Mouse (Mus musculus) C2C12 (cell line): ENCODE data around the gene Rab40c. TPM values are rescaled to one million over a fixed set of nuclear protein-coding genes. Genes with fewer than 3 reads are reported as not detected.

Experiments
- H3K27me3 ChIP-seq: one replicate; pipeline ENCODE4 v1.6.1; 2011; ENCODE audit not compliant: control insufficient read depth, insufficient read depth, insufficient read length
- H3K36me3 ChIP-seq: one replicate; pipeline ENCODE4 v1.6.1; 2011; ENCODE audit not compliant: control insufficient read depth, insufficient read depth
- H3K4me3 ChIP-seq: one replicate; pipeline ENCODE4 v1.5.1; 2011; ENCODE audit warnings: mild to moderate bottlenecking, control low read depth; ENCODE audit not compliant: poor library complexity, insufficient read depth, severe bottlenecking
- H3K79me2 ChIP-seq: one replicate; pipeline ENCODE4 v1.6.1; 2011; ENCODE audit not compliant: control insufficient read depth, insufficient read depth
- H3K79me3 ChIP-seq: one replicate; pipeline ENCODE4 v1.6.1; 2011; ENCODE audit warnings: low read depth, control low read depth
- H3ac ChIP-seq: one replicate; pipeline ENCODE3; 2011; ENCODE audit warnings: low read depth; ENCODE audit not compliant: control insufficient read depth, insufficient read length
- CEBPB ChIP-seq: IDR thresholded peaks from one replicate; pipeline ENCODE4 v1.6.1; 2011; ENCODE audit warnings: low read depth, mild to moderate bottlenecking, control low read depth, moderate library complexity
- CTCF ChIP-seq: IDR thresholded peaks from one replicate; pipeline ENCODE4 v1.5.1; 2011; ENCODE audit not compliant: control insufficient read depth, insufficient read depth, insufficient read length
- FOSL1 ChIP-seq: IDR thresholded peaks from one replicate; pipeline ENCODE4 v1.8.0; 2011; ENCODE audit warnings: mild to moderate bottlenecking, low read length; ENCODE audit not compliant: poor library complexity, insufficient read depth, severe bottlenecking
- MAX ChIP-seq: IDR thresholded peaks from one replicate; pipeline ENCODE4 v1.6.1; 2011; ENCODE audit warnings: mild to moderate bottlenecking, control low read depth
- MYOD1 ChIP-seq: IDR thresholded peaks from one replicate; pipeline ENCODE4 v1.6.1; 2011; ENCODE audit warnings: low read depth; ENCODE audit not compliant: control insufficient read depth, insufficient read length
- MYOG ChIP-seq: IDR thresholded peaks from one replicate; pipeline ENCODE4 v1.6.1; 2011; ENCODE audit not compliant: control insufficient read depth, insufficient read length; ENCODE audit errors: extremely low read depth
- USF1 ChIP-seq: IDR thresholded peaks from one replicate; pipeline ENCODE4 v1.6.1; 2011; ENCODE audit warnings: low read depth, mild to moderate bottlenecking, control low read depth, moderate library complexity
- polyA plus RNA-seq: library from polyadenylated mRNA; unstranded; fragments of >200 nt; fragmentation: generic; extraction: Trizol; gene quantifications from one replicate; pipeline ENCODE4 v1.2.1, GENCODE M21; 2012; ENCODE audit warnings: missing spikeins

Rab40c gene
- polyA plus RNA-seq, 1 experiment: 14.4 TPM

GRCm38 (mm10) chr17:25945517-25946155 lies 26.1 kb upstream of the Rab40c start:
- Histone ChIP-seq H3ac (no peak overlapping the region), H3K4me3 (no peak overlapping the region), H3K79me2 (peaks cover 18% of the 10 kb centered on the region), H3K36me3 (no peaks in the 10 kb centered on the region), H3K79me3 (peaks cover 7% of the 10 kb centered on the region), H3K27me3 (peaks cover 9% of the 10 kb centered on the region)
- TF ChIP-seq CTCF (no peak), MYOG (no peak), MAX (no peak), MYOD1 (no peak), USF1 (no peak), CEBPB (no peak), FOSL1 (no peak)

GRCm38 (mm10) chr17:25944366-25945163 lies 25.0 kb upstream of the Rab40c start, which contains the start of the genes Pigq and Nhlrc4:
Pigq (minus strand) TSS chr17:25944936.
Nhlrc4 (minus strand) TSS chr17:25944961.
- no peak within 1 kb of the TSS for H3K4me3 ChIP-seq
- peaks cover 17% of the 10 kb centered on the region for H3K79me3 ChIP-seq
- TF ChIP-seq CTCF: no peak
- TF ChIP-seq USF1: no peak
- TF ChIP-seq MYOD1: no peak
- TF ChIP-seq CEBPB: no peak
- TF ChIP-seq MYOG: no peak
- no peak within 1 kb of the TSS for H3ac ChIP-seq
- H3K79me2 ChIP-seq: peaks cover 29% of the 10 kb centered on the region
- H3K27me3 ChIP-seq: no peaks in the 10 kb centered on the region
- H3K36me3 ChIP-seq: peaks cover 3% of the 10 kb centered on the region

- H3K27me3 ChIP-seq: no peaks in the 10 kb centered on the region
- no peak overlapping the region for H3K4me3 ChIP-seq
- TF ChIP-seq USF1 (no peak), MYOD1 (peak; percentile 93)
Measured at GRCm38 (mm10) chr17:25943769-25944168, 24.2 kb upstream of the Rab40c start.

GRCm38 (mm10) chr17:25943221-25943620 lies 23.7 kb upstream of the Rab40c start:
- Histone ChIP-seq H3K79me2 (peaks cover 39% of the 10 kb centered on the region), H3K79me3 (peaks cover 18% of the 10 kb centered on the region), H3K36me3 (peaks cover 11% of the 10 kb centered on the region), H3K4me3 (no peak overlapping the region), H3ac (no peak overlapping the region), H3K27me3 (no peaks in the 10 kb centered on the region)
- TF ChIP-seq MYOG: no peak

More at GRCm38 (mm10) chr17:25943769-25944168, 24.2 kb upstream of the Rab40c start:
- H3K79me2 ChIP-seq: peaks cover 37% of the 10 kb centered on the region
- H3K79me3 ChIP-seq: peaks cover 18% of the 10 kb centered on the region
- no peak overlapping the region for H3ac ChIP-seq
- peaks cover 9% of the 10 kb centered on the region for H3K36me3 ChIP-seq

- peaks cover 11% of the 10 kb centered on the region for H3K36me3 ChIP-seq
- no peak overlapping the region for H3ac ChIP-seq
- no peaks in the 10 kb centered on the region for H3K27me3 ChIP-seq
- TF ChIP-seq MYOG (no peak), USF1 (no peak), MAX (no peak), CTCF (no peak), MYOD1 (no peak), CEBPB (no peak), FOSL1 (no peak)
- H3K79me2 ChIP-seq: peaks cover 39% of the 10 kb centered on the region
- peaks cover 18% of the 10 kb centered on the region for H3K79me3 ChIP-seq
- H3K4me3 ChIP-seq: no peak overlapping the region
Measured at GRCm38 (mm10) chr17:25942597-25943151, 23.1 kb upstream of the Rab40c start.
